Mouse (Mus musculus) heart, postnatal 0 days (tissue): ENCODE results near the gene Bak1.

Source experiments
- CTCF ChIP-seq: IDR thresholded peaks from 2 replicates; pipeline ENCODE4 v1.5.1; 2016; ENCODE audit warnings: antibody characterized with exemption, control low read depth, low read depth
- EP300 ChIP-seq: IDR thresholded peaks from 2 replicates; pipeline ENCODE4 v1.6.1; 2016; ENCODE audit warnings: antibody characterized with exemption, low read depth

DNA sequence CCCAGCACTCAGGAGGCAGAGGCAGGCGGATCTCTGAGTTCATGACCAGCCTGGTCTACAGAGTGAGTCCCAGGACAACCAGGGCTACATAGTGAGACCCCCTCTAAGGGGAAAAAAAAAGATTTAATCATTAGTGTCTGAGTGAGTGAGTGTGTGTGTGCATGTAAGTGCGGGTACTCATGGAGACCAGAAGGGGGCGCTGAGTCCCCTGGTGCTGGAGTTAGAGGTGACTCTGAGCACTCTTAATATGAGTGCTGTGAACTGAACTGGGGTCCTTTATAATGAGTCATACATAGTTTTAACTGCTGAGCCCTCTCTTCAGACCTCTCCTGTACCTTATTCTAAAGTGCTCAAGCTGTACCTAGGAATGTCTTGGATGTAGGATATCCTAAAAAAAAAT is 32.9 kb upstream of the Bak1 start:
- TF ChIP-seq CTCF (no peak), EP300 (no peak)
